Mouse (Mus musculus): ENCODE results near the gene Gm27027.

The Gm27027 gene

DNA sequence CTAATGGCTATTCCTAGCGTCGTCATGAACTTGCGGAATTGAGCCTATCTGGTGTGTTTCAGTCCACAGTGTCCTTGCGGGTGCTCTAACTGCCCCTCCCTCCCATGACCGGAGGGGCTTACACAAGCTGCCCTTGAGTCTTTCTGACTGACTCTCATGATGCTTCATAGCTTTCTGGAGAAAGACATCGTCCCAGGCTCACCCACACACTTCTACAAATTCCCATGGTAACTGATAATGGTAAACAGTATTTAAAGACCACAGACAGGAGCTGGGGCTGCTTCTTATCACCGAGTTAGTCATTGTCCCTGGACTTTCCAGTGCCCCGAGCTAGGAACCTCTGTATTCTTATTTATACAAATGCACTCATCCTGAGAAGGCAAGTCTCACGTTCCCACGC, 67.3 kb downstream of the Gm27027 start:
- DNase-seq (ENCODE audit: low spot score in 2 of 2): no peak

DNA sequence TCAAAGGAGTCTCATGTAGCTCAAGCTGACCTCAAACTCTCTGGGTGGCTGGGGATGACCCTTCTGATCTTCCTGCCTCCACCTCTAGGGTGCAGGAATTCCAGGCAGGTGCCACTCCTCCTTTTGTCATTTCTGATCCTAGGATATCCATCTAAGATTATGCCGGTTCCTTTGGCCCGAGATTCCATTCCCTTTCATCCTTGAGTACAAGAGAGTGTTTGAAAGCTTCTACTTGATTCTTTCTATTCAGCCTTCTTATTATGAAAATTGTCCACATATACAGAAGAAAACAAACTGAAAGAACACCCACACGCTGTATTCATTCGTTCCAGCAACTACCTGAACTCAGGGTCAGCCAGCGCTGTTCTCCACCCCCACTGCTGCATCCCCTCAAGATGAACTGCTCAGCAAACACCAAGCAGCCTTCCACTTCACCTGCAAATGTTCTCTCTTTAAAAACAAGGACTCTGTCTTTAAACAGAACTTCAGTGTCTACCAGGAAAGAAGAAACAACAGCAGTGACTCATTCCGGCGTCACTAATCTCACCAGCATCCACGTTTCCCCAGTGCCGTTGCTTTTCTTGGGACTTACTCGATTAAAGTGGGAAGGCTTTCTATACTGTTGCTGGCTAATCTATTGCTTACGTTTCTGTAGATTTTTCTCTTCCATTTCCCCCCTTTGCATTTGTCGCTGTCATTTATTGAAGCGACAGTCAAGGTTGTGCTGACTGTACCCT, 68.3 kb downstream of the Gm27027 start:
- no peak for DNase-seq (ENCODE audit: low spot score in 2 of 2)

DNA sequence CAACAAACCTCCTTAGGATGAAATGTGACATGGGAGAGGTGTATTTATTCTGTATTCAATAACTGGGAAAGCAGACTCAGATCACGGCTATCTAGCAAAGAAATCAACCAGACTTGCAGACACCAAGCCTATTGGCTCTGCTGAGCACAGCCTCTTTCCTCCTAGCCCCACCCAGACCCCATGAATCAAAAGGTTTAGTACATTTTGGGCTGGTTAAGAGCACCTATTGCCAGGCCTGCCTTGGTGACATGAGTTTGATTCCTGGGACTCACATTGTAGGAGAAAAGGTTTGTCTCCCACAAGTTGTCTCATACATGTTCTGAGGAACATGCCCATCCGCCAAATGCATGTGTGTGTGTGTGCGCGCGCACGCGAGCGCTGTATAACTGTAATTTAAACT, 70.0 kb downstream of the Gm27027 start:
- no peak for DNase-seq (ENCODE audit: low spot score in 2 of 2)

DNA sequence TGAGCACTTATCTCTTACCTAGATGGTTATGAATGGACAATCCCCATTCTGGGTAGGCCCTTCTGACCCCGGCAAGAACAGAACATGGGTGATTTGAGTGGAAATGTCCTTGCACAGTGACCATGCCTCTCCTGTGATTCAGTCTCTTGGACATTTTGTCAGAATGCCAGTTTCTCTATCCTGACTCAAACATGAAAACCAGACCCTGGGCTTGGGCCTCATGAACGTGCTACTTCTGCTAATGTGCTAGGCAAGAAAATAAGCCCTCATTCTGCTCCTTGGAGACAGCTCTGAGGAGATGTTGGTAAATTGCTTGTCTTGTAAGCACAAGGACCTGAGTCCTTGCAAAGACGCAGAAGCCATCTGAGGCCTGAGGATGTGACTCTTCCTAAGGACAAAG, 77.1 kb downstream of the Gm27027 start:
- DNase-seq (ENCODE audit: low spot score in 2 of 2): no peak

DNA sequence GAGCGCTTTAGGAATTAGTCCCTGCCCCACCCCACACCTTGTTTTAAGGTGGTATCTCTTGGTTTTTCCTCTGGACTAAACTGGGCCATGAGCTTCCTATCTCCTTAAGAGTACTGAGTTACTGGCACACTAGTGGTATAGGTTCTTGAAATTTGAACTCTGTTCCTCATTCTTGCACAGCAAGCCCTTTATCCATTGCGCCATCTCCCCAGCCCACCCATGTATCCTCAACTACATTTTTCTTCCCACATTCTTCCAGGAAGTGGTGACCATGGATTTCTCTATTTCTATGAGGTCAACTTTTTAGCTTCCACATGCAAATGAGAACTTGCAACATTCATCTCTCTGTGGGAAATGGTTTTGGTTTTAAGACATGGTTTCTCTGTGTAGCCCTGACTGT, 82.6 kb downstream of the Gm27027 start:
- DNase-seq (ENCODE audit: low spot score in 2 of 2): no peak

DNA sequence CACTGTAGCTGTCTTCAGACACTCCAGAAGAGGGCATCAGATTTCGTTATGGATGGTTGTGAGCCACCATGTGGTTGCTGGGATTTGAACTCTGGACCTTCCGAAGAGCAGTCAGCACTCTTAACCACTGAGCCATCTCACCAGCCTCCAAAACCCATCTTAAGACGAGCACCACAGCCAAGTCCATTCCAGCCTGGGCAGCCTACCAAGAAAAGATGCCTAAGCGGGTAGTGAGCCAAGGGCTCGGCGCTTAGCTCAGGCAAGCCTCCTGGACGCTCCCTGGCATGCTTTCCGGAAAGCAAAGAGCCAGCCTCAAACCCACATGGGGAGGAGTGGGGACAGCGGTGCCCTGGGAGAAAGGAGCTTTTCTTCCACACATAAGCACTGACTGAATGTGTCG, 84.2 kb downstream of the Gm27027 start:
- peak in 1 of 2 experiments; percentile 27 for DNase-seq (ENCODE audit: low spot score in 2 of 2)

DNA sequence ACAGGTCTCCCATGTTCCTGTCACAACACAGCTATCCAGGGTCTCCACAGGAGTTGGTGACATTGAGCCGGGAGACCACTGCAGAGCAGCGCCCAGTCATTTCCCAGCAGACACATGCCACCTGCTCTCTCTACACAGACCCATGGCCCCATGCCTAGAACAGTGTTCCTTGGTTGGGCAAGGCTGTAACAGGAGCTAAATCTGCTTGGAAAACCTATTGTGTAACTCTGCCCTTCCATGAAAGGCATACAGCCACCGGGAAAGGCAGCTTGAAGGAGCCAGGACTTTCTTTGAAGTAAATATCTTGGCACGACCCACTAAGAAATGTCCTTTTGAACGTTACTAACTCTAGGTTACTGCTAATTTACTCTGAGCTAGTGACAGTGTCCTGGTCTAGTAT, 86.4 kb downstream of the Gm27027 start:
- DNase-seq (ENCODE audit: low spot score in 2 of 2): no peak

DNA sequence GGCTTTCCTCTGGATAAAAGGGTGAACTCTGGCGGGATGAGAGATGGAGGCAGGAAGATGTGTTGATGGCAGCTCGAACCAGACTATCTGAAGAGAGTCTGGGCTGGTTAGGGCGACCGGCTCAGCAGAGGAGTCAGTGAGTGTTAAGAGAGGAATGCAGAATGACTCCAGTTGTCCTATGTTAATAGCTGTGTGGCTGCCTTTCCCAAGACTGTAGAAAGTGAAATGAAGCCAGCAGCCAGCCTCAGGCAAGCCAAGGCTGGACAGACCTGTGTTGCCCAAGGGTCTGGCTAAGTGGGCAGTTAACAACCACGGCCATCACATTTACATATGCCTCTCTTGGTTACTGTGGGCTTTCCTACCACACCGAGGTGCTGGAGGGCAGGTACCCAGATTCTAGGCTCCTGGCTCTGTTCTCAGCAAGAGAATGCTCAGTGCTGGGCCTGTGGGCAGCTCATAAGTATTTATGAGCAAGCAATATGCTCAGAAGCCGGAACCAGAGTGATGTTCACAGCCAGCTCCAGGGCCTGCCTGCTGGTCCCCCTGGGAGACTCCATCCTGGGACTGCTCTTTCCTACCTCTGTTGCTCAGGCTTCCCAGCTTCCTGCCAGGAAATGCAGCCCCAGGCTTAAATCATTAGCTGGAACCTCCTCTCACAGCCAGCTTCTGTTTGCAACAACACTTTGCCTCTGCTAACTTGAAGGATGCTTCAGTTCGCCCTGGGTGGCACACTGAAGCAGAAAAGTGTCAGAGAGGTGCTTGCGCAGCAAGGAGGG, 88.4 kb downstream of the Gm27027 start:
- no peak for DNase-seq (ENCODE audit: low spot score in 2 of 2)
